Mouse (Mus musculus) C2C12 (cell line): ENCODE data around the gene Il2rb. TPM values are rescaled to one million over a fixed set of nuclear protein-coding genes. Genes with fewer than 3 reads are reported as not detected.
A peak's percentile ranks its signal among the peaks of the same experiment; 100 is the strongest.

Source experiments
- H3K27me3 ChIP-seq: one replicate; pipeline ENCODE4 v1.6.1; 2011; ENCODE audit not compliant: control insufficient read depth, insufficient read depth, insufficient read length
- H3K36me3 ChIP-seq: one replicate; pipeline ENCODE4 v1.6.1; 2011; ENCODE audit not compliant: control insufficient read depth, insufficient read depth
- H3K4me3 ChIP-seq: one replicate; pipeline ENCODE4 v1.5.1; 2011; ENCODE audit warnings: mild to moderate bottlenecking, control low read depth; ENCODE audit not compliant: poor library complexity, insufficient read depth, severe bottlenecking
- H3K79me2 ChIP-seq: one replicate; pipeline ENCODE4 v1.6.1; 2011; ENCODE audit not compliant: control insufficient read depth, insufficient read depth
- H3K79me3 ChIP-seq: one replicate; pipeline ENCODE4 v1.6.1; 2011; ENCODE audit warnings: low read depth, control low read depth
- H3ac ChIP-seq: one replicate; pipeline ENCODE3; 2011; ENCODE audit warnings: low read depth; ENCODE audit not compliant: control insufficient read depth, insufficient read length
- CEBPB ChIP-seq: IDR thresholded peaks from one replicate; pipeline ENCODE4 v1.6.1; 2011; ENCODE audit warnings: low read depth, mild to moderate bottlenecking, control low read depth, moderate library complexity
- CTCF ChIP-seq: IDR thresholded peaks from one replicate; pipeline ENCODE4 v1.5.1; 2011; ENCODE audit not compliant: control insufficient read depth, insufficient read depth, insufficient read length
- FOSL1 ChIP-seq: IDR thresholded peaks from one replicate; pipeline ENCODE4 v1.8.0; 2011; ENCODE audit warnings: mild to moderate bottlenecking, low read length; ENCODE audit not compliant: poor library complexity, insufficient read depth, severe bottlenecking
- MAX ChIP-seq: IDR thresholded peaks from one replicate; pipeline ENCODE4 v1.6.1; 2011; ENCODE audit warnings: mild to moderate bottlenecking, control low read depth
- MYOD1 ChIP-seq: IDR thresholded peaks from one replicate; pipeline ENCODE4 v1.6.1; 2011; ENCODE audit warnings: low read depth; ENCODE audit not compliant: control insufficient read depth, insufficient read length
- MYOG ChIP-seq: IDR thresholded peaks from one replicate; pipeline ENCODE4 v1.6.1; 2011; ENCODE audit not compliant: control insufficient read depth, insufficient read length; ENCODE audit errors: extremely low read depth
- USF1 ChIP-seq: IDR thresholded peaks from one replicate; pipeline ENCODE4 v1.6.1; 2011; ENCODE audit warnings: low read depth, mild to moderate bottlenecking, control low read depth, moderate library complexity
- polyA plus RNA-seq: library from polyadenylated mRNA; unstranded; fragments of >200 nt; fragmentation: generic; extraction: Trizol; gene quantifications from one replicate; pipeline ENCODE4 v1.2.1, GENCODE M21; 2012; ENCODE audit warnings: missing spikeins

Il2rb gene
- polyA plus RNA-seq, 1 experiment: 0.01 TPM

- no peaks in the 10 kb centered on the region for H3K27me3 ChIP-seq
- no peaks in the 10 kb centered on the region for H3K79me3 ChIP-seq
- no peak overlapping the region for H3ac ChIP-seq
- no peaks in the 10 kb centered on the region for H3K79me2 ChIP-seq
- TF ChIP-seq MYOG (no peak), MYOD1 (no peak), FOSL1 (no peak), CEBPB (no peak), MAX (no peak)
- H3K36me3 ChIP-seq: no peaks in the 10 kb centered on the region
- H3K4me3 ChIP-seq: no peak overlapping the region
Measured at GRCm38 (mm10) chr15:78515759-78516158, 20.7 kb upstream of the Il2rb start.

- TF ChIP-seq MYOD1: no peak
- TF ChIP-seq CTCF: peak; percentile 55
- H3K79me3 ChIP-seq: no peaks in the 10 kb centered on the region
- no peak overlapping the region for H3ac ChIP-seq
- no peaks in the 10 kb centered on the region for H3K79me2 ChIP-seq
- H3K36me3 ChIP-seq: no peaks in the 10 kb centered on the region
- H3K27me3 ChIP-seq: no peaks in the 10 kb centered on the region
- no peak overlapping the region for H3K4me3 ChIP-seq
Measured at GRCm38 (mm10) chr15:78514393-78515146, 19.5 kb upstream of the Il2rb start.

GRCm38 (mm10) chr15:78513019-78513418 is 17.9 kb upstream of the Il2rb start:
- H3ac ChIP-seq: no peak overlapping the region
- H3K79me3 ChIP-seq: no peaks in the 10 kb centered on the region
- H3K79me2 ChIP-seq: no peaks in the 10 kb centered on the region
- no peaks in the 10 kb centered on the region for H3K36me3 ChIP-seq
- no peak overlapping the region for H3K4me3 ChIP-seq
- H3K27me3 ChIP-seq: no peaks in the 10 kb centered on the region
- no peak for TF ChIP-seq CTCF
- no peak for TF ChIP-seq CEBPB
- no peak for TF ChIP-seq MYOD1
- no peak for TF ChIP-seq USF1
- no peak for TF ChIP-seq FOSL1
- TF ChIP-seq MAX: no peak
- no peak for TF ChIP-seq MYOG

DNA sequence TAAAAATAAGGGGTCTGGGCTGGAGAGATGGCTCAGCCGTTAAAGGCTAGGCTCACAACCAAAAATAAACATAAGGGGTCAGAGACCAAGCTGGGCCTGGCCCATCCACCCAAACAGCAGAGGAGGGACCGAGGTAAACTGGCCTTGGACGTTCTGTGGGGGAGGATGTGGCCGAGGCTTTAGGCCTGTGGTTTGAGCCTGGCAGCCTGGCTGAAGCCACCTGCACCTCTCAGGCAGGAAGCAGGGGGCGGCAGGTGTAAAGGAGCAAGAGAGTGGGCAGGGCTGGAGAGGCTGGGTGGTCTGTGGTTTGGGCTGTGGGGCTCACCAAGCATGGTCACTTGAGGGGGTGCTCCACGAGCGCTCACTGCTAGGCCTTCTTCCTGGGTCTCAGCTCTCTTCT is 16.9 kb upstream of the Il2rb start:
- Histone ChIP-seq H3K79me3 (no peaks in the 10 kb centered on the region), H3K4me3 (no peak overlapping the region), H3K27me3 (no peaks in the 10 kb centered on the region), H3ac (no peak overlapping the region), H3K79me2 (no peaks in the 10 kb centered on the region), H3K36me3 (no peaks in the 10 kb centered on the region)
- no peak for TF ChIP-seq CTCF
- no peak for TF ChIP-seq USF1
- no peak for TF ChIP-seq FOSL1
- no peak for TF ChIP-seq MYOG
- no peak for TF ChIP-seq MYOD1
- TF ChIP-seq MAX: no peak
- TF ChIP-seq CEBPB: no peak

DNA sequence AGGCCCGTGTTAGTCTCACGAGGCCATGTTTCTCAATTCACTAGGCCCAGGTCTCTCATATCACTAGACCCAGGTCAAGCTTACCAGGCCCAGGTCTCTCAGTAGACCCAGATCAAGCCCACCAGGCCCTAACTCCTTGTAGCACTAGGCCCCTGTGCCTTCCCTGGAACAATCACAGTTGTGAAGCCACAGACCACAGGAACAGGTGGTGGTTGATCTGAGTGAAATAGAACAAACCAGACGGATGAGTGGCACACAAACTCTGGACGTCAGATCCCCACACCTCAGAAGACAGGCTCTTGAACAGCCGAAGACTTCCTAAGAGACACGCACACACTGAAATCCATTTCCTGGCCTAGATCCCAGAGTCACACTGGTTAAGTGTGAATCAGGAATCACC is 15.7 kb upstream of the Il2rb start:
- Histone ChIP-seq H3K79me2 (no peaks in the 10 kb centered on the region), H3K27me3 (no peaks in the 10 kb centered on the region), H3K4me3 (no peak overlapping the region), H3K36me3 (no peaks in the 10 kb centered on the region), H3K79me3 (no peaks in the 10 kb centered on the region), H3ac (no peak overlapping the region)
- TF ChIP-seq MYOG (no peak), MYOD1 (peak; percentile 65)

DNA sequence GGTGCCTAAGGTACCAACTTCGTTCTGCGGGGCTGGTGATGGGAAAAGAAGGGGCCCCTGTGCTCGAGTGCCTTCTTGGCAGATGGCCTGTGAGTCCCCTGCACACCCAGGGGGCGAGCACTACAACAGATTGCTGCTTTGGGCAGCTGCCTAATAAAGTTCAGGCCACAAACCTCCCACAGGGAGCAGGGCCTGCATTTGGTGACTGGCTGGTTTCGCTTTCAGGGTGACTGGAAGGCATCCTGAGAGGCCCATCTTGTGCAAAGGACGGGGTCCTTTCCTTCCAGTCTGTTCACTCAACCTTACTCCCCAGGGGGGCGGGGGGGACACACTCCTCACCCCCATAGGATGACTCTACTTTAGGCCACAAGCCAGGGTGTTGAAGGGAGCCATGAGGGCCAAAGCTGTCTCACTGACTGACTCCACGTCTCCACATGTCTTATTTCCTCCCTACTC is 15.1 kb upstream of the Il2rb start:
- no peak overlapping the region for H3K4me3 ChIP-seq
- TF ChIP-seq CEBPB (no peak), MYOD1 (no peak), CTCF (no peak), FOSL1 (no peak), USF1 (no peak), MAX (no peak), MYOG (no peak)

More for the DNA sequence above, 15.1 kb upstream of the Il2rb start:
- H3K79me3 ChIP-seq: no peaks in the 10 kb centered on the region
- no peaks in the 10 kb centered on the region for H3K27me3 ChIP-seq
- no peak overlapping the region for H3ac ChIP-seq
- H3K36me3 ChIP-seq: no peaks in the 10 kb centered on the region
- H3K79me2 ChIP-seq: no peaks in the 10 kb centered on the region
